ENCODE assay signal across 8 mouse cellular contexts in genomic region chr11:61854211-61854987, GRCm38 (mm10). TPM values are rescaled to one million over a fixed set of nuclear protein-coding genes. Genes with fewer than 3 reads are reported as not detected.
DNase-seq lines count a peak whose midpoint lies in the region; ATAC-seq and TF ChIP-seq lines count a peak whose summit lies in the region.

No protein-coding gene starts in this region.

- ATAC-seq in erythroblast, adult 5-6 weeks (replicated peaks; ENCODE audit: low FRiP score, poor library complexity, severe bottlenecking) = peak; percentile 90
- peak; percentile 80 for ATAC-seq in heart, embryonic 11.5 days (replicated peaks; ENCODE audit: insufficient number of reproducible peaks, low FRiP score, low TSS enrichment)
- peak; percentile 88 for ATAC-seq in kidney, embryonic 16.5 days (ENCODE audit: low FRiP score, low TSS enrichment)

- H3K4me3 ChIP-seq in heart, embryonic 11.5 days (ENCODE audit: low read depth, low read length) = peak overlapping the region; percentile 90
- peak overlapping the region; percentile 76 for H3K4me3 ChIP-seq in kidney, embryonic 16.5 days (ENCODE audit: low read length)

- WGBS in heart, embryonic 11.5 days (ENCODE audit: insufficient replicate concordance) = under 1% methylated on average over 71 of the region's 87 CpGs
- under 1% methylated on average over 72 of the region's 87 CpGs for WGBS in kidney, embryonic 16.5 days

- peak; percentile 86 for TF ChIP-seq POLR2A in brain, embryonic 14.5 days (IDR thresholded peaks at IDR 0.05; ENCODE audit: borderline replicate concordance, extremely low read depth, insufficient read depth, insufficient read length, poor library complexity, severe bottlenecking)

- peak; percentile 87 for DNase-seq in CD4-positive helper T cell, adult 2 months (ENCODE audit: low read depth, low spot score)
- DNase-seq in brain, embryonic 14.5 days (ENCODE audit: low read depth) = peak; percentile 95
- peak; percentile 87 for DNase-seq in liver
- DNase-seq in monocyte, adult 2 months (ENCODE audit: low read depth in 1 of 2, low spot score in 2 of 2) = peak; percentile 45 to 58
- peak; percentile 73 to 74 for DNase-seq in spleen, postnatal 14 days (ENCODE audit: low spot score in 2 of 2)

- H3K9ac ChIP-seq in heart, embryonic 11.5 days (ENCODE audit: low read depth, low read length) = peak overlapping the region; percentile 94
- peak overlapping the region; percentile 97 for H3K9ac ChIP-seq in kidney, embryonic 16.5 days (replicated peaks; ENCODE audit: low read length)

- H3K4me1 ChIP-seq in heart, embryonic 11.5 days (ENCODE audit: control insufficient read depth, insufficient read depth, low read length) = no peaks in the 10 kb centered on the region
- H3K4me1 ChIP-seq in kidney, embryonic 16.5 days (ENCODE audit: insufficient read depth, low read length) = no peaks in the 10 kb centered on the region

- TF ChIP-seq CTCF in brain, embryonic 14.5 days (IDR thresholded peaks at IDR 0.05; ENCODE audit: borderline replicate concordance, extremely low read depth, insufficient read depth, insufficient read length) = peak; percentile 56

- no peaks in the 10 kb centered on the region for H3K9me3 ChIP-seq in heart, embryonic 11.5 days (replicated peaks; ENCODE audit: control insufficient read depth, low read length)
- H3K9me3 ChIP-seq in kidney, embryonic 16.5 days (ENCODE audit: low read length) = no peaks in the 10 kb centered on the region

- H3K4me2 ChIP-seq in heart, embryonic 11.5 days = peak overlapping the region; percentile 79
- H3K4me2 ChIP-seq in kidney, embryonic 16.5 days (replicated peaks; ENCODE audit: low read depth, low read length) = peak overlapping the region; percentile 87

- H3K36me3 ChIP-seq in heart, embryonic 11.5 days (ENCODE audit: control insufficient read depth, insufficient read depth, low read length) = no peaks in the 10 kb centered on the region
- 0 out of 2 replicates have a peak, but pooled peaks cover 2% of the 10 kb centered on the region for H3K36me3 ChIP-seq in kidney, embryonic 16.5 days (ENCODE audit: insufficient read depth, low read length)

- H3K27me3 ChIP-seq in heart, embryonic 11.5 days (ENCODE audit: control insufficient read depth, insufficient read depth, low read length) = no peaks in the 10 kb centered on the region
- no peaks in the 10 kb centered on the region for H3K27me3 ChIP-seq in kidney, embryonic 16.5 days (ENCODE audit: insufficient read depth, low read length)

- H3K27ac ChIP-seq in heart, embryonic 11.5 days (ENCODE audit: low read depth, low read length) = peak overlapping the region; percentile 78
- peak overlapping the region; percentile 82 for H3K27ac ChIP-seq in kidney, embryonic 16.5 days (ENCODE audit: low read length)

RNA-seq across cellular contexts. Expression of gene Ulk2, which starts 0.5 kb away (rescaled TPM):
- polyA plus RNA-seq in brain, embryonic 14.5 days (2012; rRNA removed) = 82.7 and 97.5 TPM in 2 replicates
- total RNA-seq in erythroblast, adult 5-6 weeks (2015; ENCODE audit: low replicate concordance) = 8.5 and 11.3 TPM in 2 replicates
- 6.0 and 7.5 TPM in 2 replicates for total RNA-seq in erythroblast, adult 5-6 weeks (2017; ENCODE audit: low replicate concordance)
- polyA plus RNA-seq in heart, embryonic 11.5 days (2014; fragmentation: Nextera tagmentation; extraction: Ambion mirVana) = 13.2 and 13.3 TPM in 2 replicates
- 10.3 and 12.1 TPM in 2 replicates for polyA plus RNA-seq in kidney, embryonic 16.5 days (2015; fragmentation: Nextera tagmentation; extraction: Ambion mirVana)

Comparison
In these comparisons a context has a peak if more than half of its experiments do, and no peak if none do; other contexts are left out.
1. Peak in every context shown above with its lines: DNase-seq, ATAC-seq, H3K4me3 ChIP-seq and H3K27ac ChIP-seq.